Mouse (Mus musculus) neutrophil, adult 5-6 weeks (primary cell): ENCODE measurements around the gene 1700123L14Rik. TPM values are rescaled to one million over a fixed set of nuclear protein-coding genes. Genes with fewer than 3 reads are reported as not detected.
"Not testable (repeated sequence)": the region's sequence is repeated elsewhere in the genome, so short reads cannot be mapped to it uniquely, and the experiment has no call there.

Experiments used
- ATAC-seq: fragments of 151-379, 151-347 bp; 2 replicates; pipeline ENCODE4 v1.8.0; 2017; ENCODE audit warnings: mild to moderate bottlenecking, moderate TSS enrichment; ENCODE audit not compliant: insufficient number of reproducible peaks, poor library complexity, low FRiP score, severe bottlenecking; ENCODE audit errors: extremely low read depth
- total RNA-seq: library from RNA; stranded (forward); fragments of 200-1000 nt; gene quantifications from 2 replicates; pipeline ENCODE4 v1.2.3, GENCODE M21; 2017

1700123L14Rik gene
- 0.37 TPM in 1 of 2 replicates, not detected in the other for total RNA-seq

- no peak for ATAC-seq
Measured at GRCm38 (mm10) chr6:96165818-96166379, at the start of gene 1700123L14Rik. TSS of gene 1700123L14Rik (minus strand) at chr6:96166243.

- ATAC-seq, result no peak
Measured at GRCm38 (mm10) chr6:96205395-96205794, 39.4 kb upstream of the 1700123L14Rik start.

DNA sequence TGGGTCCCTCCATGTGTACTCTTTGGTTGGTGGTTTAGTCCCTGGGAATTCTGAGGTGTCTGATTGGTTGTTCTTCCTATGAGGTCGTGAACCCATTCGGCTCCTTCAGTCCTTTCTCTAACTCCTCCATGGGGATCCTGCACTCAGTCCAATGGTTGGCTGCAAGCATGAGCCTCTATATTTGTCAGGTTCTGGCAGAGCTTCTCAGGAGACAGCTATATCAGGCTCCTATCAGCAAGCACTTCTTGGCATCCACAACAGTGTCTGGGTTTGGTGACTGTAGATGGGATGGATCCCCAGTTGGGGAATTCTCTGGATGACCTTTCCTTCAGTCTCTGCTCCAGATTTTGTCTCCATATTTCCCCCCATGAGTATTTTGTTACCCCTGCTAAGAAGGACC is 32.9 kb upstream of the 1700123L14Rik start:
- not testable (repeated sequence) for ATAC-seq

GRCm38 (mm10) chr6:96186517-96186916 is 20.5 kb upstream of the 1700123L14Rik start:
- ATAC-seq, result no peak

GRCm38 (mm10) chr6:96183392-96183791 is 17.3 kb upstream of the 1700123L14Rik start:
- ATAC-seq, result no peak

DNA sequence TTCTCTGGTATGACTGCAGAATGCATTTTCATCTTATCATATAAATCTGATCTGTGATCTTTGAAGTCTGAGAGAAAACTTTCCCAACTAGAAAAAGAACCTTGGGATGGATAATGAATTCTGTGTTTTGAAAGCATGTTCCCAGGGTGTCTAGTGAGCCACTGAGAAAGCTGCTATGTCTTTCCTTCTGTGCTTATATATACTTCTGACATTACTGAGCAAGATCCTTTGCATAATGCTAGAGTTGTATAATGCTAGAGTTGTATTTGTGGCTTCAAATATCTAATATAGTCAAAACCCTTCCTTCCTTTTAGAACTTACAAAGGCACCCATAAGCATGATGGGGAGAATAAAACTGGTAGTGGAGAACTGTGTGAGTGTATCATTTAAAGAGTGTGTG is 12.5 kb upstream of the 1700123L14Rik start:
- no peak for ATAC-seq

- no peak for ATAC-seq
Measured at GRCm38 (mm10) chr6:96173681-96174080, 7.6 kb upstream of the 1700123L14Rik start.

GRCm38 (mm10) chr6:96167031-96167430 is 988 bp upstream of the 1700123L14Rik start:
- no peak for ATAC-seq

- no peak for ATAC-seq
Measured at GRCm38 (mm10) chr6:96165403-96165802, 640 bp downstream of the 1700123L14Rik start.

DNA sequence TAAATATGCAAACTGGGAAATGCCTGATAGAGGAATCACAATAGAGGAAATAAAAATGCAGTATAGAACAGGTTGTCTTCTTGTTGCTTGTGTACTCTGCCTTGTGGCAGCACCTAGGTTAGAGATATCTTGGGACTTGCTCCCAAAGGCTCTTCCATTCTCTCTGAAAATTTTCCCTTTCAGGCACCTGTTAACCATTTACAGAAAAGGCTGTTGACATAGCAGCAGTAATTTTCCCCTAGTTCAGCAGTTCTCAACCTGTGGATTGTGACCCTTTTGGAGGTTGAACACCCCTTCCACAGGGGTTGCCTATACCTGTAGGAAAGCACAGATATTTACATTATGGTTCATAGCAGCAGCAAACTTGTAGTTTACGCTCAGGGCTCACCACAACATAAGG is 22.7 kb downstream of the 1700123L14Rik start:
- no peak for ATAC-seq

DNA sequence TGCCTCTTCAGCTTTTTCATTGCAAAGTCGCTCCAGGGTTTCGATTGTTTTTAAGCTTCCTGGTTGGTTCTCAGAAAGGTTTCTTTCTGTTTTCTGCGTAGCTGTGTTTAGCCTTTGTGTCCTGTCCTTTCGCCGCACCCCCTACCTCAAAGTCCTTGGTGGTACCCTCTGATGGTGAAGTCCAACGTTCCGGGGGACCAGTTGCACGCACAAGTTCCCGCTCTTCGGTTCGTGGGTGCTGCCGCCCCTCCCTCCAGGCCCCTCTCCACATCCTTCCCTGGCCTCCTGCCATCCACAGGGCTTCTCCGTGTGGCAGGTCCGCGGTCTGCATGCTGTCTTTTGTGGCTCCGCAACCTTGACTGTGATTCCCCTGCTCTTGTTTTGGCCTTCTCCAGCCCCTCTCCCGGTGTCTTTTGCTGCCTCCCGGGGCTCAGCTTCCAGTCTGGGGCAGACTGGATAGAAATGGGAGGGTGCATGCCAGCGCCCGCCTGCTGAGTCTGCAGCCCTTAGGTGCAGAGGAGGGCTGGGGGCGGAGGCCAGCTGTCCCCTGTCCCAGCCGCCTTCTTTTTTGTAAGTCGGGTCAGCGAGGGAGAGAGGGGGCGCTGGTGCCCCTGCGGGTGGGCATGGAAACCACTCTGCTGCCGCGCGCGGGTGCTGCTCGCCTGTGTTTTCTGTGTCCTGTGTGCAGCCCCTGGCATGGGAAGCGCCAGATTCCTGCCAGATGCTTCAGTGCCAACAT is 49.3 kb downstream of the 1700123L14Rik start:
- ATAC-seq, result no peak

- ATAC-seq, result no peak
Measured at GRCm38 (mm10) chr6:96116148-96116533, 49.9 kb downstream of the 1700123L14Rik start.

Other genes starting within 250 kb of the 1700123L14Rik start
- not detected in 2 replicates for gene Fam19a1, start 53.1 kb downstream of the 1700123L14Rik start, total RNA-seq